Mouse (Mus musculus) liver, embryonic 14.5 days (tissue): ENCODE data around the gene Fgfr2. TPM values are rescaled to one million over a fixed set of nuclear protein-coding genes. Genes with fewer than 3 reads are reported as not detected.

ENCODE experiments used
- ATAC-seq: fragments of 200-750 bp; cut with Nextera tagmentation; 2 replicates; pipeline ENCODE4 v1.8.0; 2017; ENCODE audit warnings: moderate number of reproducible peaks, mild to moderate bottlenecking, moderate library complexity; ENCODE audit not compliant: insufficient read depth
- DNase-seq, 3 experiments: peaks; one replicate each; pipeline ENCODE4 v3.0.0-alpha.2; 2012 to 2013; ENCODE audit warnings: low read depth in 3 of 3, low spot score in 3 of 3
- H3K27ac ChIP-seq: fragments of 300-500 bp; sonication (generic); 2 replicates; pipeline ENCODE4 v1.5.1; 2014; ENCODE audit warnings: moderate library complexity, mild to moderate bottlenecking, control low read depth, inconsistent platforms
- H3K27me3 ChIP-seq: fragments of 300-500 bp; sonication (generic); 2 replicates; pipeline ENCODE4 v1.6.1; 2014; ENCODE audit warnings: mild to moderate bottlenecking, low read length, moderate library complexity; ENCODE audit not compliant: control insufficient read depth, insufficient read depth
- H3K36me3 ChIP-seq: fragments of 300-500 bp; sonication (generic); replicated peaks from 2 replicates; pipeline ENCODE4 v1.6.1; 2014; ENCODE audit warnings: low read depth; ENCODE audit not compliant: control insufficient read depth, insufficient read depth
- H3K4me1 ChIP-seq, 2 experiments: fragments of 200-500 bp in 1 of 2; fragments of 300-500 bp in 1 of 2; sonication (generic) in 1 of 2; replicated peaks; 2 replicates each; pipeline ENCODE4 v1.6.1; 2012 to 2014; ENCODE audit warnings: antibody characterized with exemption in 1 of 2, inconsistent platforms in 1 of 2, low read length in 1 of 2; ENCODE audit not compliant: control insufficient read depth in 2 of 2, insufficient read depth in 2 of 2
- H3K4me2 ChIP-seq: fragments of 300-500 bp; sonication (generic); 2 replicates; pipeline ENCODE4 v1.6.1; 2014; ENCODE audit warnings: low read depth, mild to moderate bottlenecking, control low read depth, moderate library complexity
- H3K4me3 ChIP-seq, 2 experiments: fragments of 200-500 bp in 1 of 2; fragments of 300-500 bp in 1 of 2; sonication (generic) in 1 of 2; 2 replicates each; pipeline ENCODE4 v1.5.1; 2012 to 2014; ENCODE audit warnings: low read depth in 2 of 2, low read length in 2 of 2, mild to moderate bottlenecking in 2 of 2, control low read depth in 1 of 2, inconsistent platforms in 1 of 2, moderate library complexity in 1 of 2; ENCODE audit not compliant: insufficient read depth in 1 of 2
- H3K9ac ChIP-seq: fragments of 300-500 bp; sonication (generic); replicated peaks from 2 replicates; pipeline ENCODE4 v1.6.1; 2014; ENCODE audit warnings: mild to moderate bottlenecking, control low read depth, moderate library complexity
- H3K9me3 ChIP-seq: fragments of 300-500 bp; sonication (generic); 2 replicates; pipeline ENCODE4 v1.6.1; 2016; ENCODE audit warnings: low read length, mixed read lengths; ENCODE audit not compliant: control insufficient read depth
- CTCF ChIP-seq: IDR thresholded peaks from 2 replicates; pipeline ENCODE4 v1.5.1; 2016; ENCODE audit warnings: antibody characterized with exemption, low read depth, control low read depth
- EP300 ChIP-seq: IDR thresholded peaks from 2 replicates; pipeline ENCODE4 v1.6.1; 2016; ENCODE audit warnings: antibody characterized with exemption, low read depth
- WGBS: fragments of 180-500 bp; shearing (Covaris S2); extraction: QIAGEN DNeasy Blood & Tissue Kit; methylation state at CpG from one replicate; pipeline ENCODE4 v1.1.7; 2014; ENCODE audit not compliant: insufficient replicate concordance; 5-methylcytosine and 5-hydroxymethylcytosine counted together
- polyA plus RNA-seq, 2 experiments: library from polyadenylated mRNA; depleted of rRNA in 1 of 2; stranded (reverse) in 1 of 2; unstranded in 1 of 2; fragments of >200 nt; fragmentation: Nextera tagmentation in 1 of 2; extraction: Ambion mirVana in 1 of 2; gene quantifications; 2 replicates each; pipeline versions ENCODE4 v1.2.1 to v1.2.3; 2012 to 2014

Fgfr2 gene
- polyA plus RNA-seq, 2 experiments, result 7.9 to 8.8 TPM

DNA sequence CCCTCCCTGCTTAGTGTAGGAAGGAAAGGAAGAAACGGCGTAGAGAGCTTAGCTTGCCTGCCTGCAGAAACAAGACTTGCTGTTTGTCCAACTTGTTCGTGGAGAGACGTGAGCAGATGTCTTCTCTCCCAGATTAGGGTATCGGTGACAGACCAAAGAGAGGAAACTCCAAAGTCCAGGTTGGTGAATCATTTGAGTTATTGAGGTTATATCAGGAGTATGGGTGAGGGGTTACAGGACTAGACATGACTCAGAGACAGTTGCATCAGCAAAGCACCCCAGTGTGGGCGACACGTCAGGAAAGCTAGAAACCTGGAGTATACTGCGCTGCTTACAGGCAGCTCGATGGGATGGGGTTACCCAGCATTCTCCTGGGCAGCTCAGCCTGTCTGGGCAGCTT is 2457.8 kb downstream of the Fgfr2 start:
- 83% methylated on average over 9 of the region's 9 CpGs for WGBS
- H3K27me3 ChIP-seq, result no peaks in the 10 kb centered on the region
- H3K9me3 ChIP-seq, result no peaks in the 10 kb centered on the region
- no peaks in the 10 kb centered on the region for H3K36me3 ChIP-seq
- H3K4me2 ChIP-seq, result no peak overlapping the region
- DNase-seq (no peak), ATAC-seq (no peak)
- H3K27ac ChIP-seq, result no peak overlapping the region
- peaks cover 0 to 14% of the 10 kb centered on the region in 2 experiments; a peak in 2 of 4 replicates for H3K4me1 ChIP-seq
- H3K4me3 ChIP-seq, result no peak overlapping the region
- TF ChIP-seq EP300 (no peak), CTCF (no peak)
- no peak overlapping the region for H3K9ac ChIP-seq

GRCm38 (mm10) chr7:130664629-130665028 is 2458.5 kb downstream of the Fgfr2 start:
- H3K4me2 ChIP-seq, result no peak overlapping the region
- TF ChIP-seq EP300 (no peak), CTCF (peak; percentile 41)
- no peak overlapping the region for H3K27ac ChIP-seq
- 70% methylated on average over 5 of the region's 5 CpGs for WGBS
- no peak for DNase-seq
- no peaks in the 10 kb centered on the region for H3K9me3 ChIP-seq
- H3K4me1 ChIP-seq, result peaks cover 0 to 11% of the 10 kb centered on the region in 2 experiments; a peak in 2 of 4 replicates
- H3K9ac ChIP-seq, result no peak overlapping the region
- no peaks in the 10 kb centered on the region for H3K27me3 ChIP-seq
- no peak overlapping the region for H3K4me3 ChIP-seq
- no peaks in the 10 kb centered on the region for H3K36me3 ChIP-seq
- ATAC-seq, result no peak

- Histone ChIP-seq H3K4me3 (no peak overlapping the region), H3K9me3 (no peaks in the 10 kb centered on the region), H3K36me3 (no peaks in the 10 kb centered on the region), H3K4me1 (peaks cover 0 to 5% of the 10 kb centered on the region in 2 experiments; a peak in 2 of 4 replicates), H3K9ac (no peak overlapping the region), H3K27ac (no peak overlapping the region), H3K27me3 (no peaks in the 10 kb centered on the region), H3K4me2 (no peak overlapping the region)
- no peak for TF ChIP-seq CTCF
- 65% methylated on average over 5 of the region's 5 CpGs for WGBS
- DNase-seq (no peak), ATAC-seq (no peak)
Observed at GRCm38 (mm10) chr7:130664037-130664436, 2459.1 kb downstream of the Fgfr2 start.

DNA sequence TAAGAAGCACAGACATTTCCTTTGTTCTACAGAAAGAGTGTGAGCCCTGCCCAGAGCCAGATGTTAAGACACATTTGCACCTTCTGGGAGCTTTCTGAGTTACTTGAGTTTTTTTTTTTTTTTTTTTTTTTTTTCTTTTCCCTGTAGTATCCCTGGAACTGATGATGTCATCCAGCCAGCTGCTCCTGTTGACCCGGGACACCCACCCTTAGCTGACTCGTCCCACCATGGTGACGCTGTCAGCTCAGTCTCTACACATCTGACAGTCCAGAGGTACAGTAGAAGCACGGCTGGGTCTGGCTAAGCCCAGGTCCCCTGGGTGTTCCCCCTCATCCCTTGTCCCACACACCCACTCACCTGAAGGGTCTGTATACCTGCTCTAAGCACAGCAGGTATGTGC is 2460.3 kb downstream of the Fgfr2 start:
- Histone ChIP-seq H3K27ac (no peak overlapping the region), H3K4me1 (no peaks in the 10 kb centered on the region), H3K36me3 (no peaks in the 10 kb centered on the region), H3K9me3 (no peaks in the 10 kb centered on the region), H3K4me2 (no peak overlapping the region), H3K9ac (no peak overlapping the region), H3K4me3 (no peak overlapping the region), H3K27me3 (no peaks in the 10 kb centered on the region)
- no peak for DNase-seq
- no peak for ATAC-seq
- TF ChIP-seq CTCF (no peak), EP300 (no peak)
- 52% methylated on average over 4 of the region's 4 CpGs for WGBS

GRCm38 (mm10) chr7:130662250-130662649 is 2460.9 kb downstream of the Fgfr2 start:
- Histone ChIP-seq H3K36me3 (no peaks in the 10 kb centered on the region), H3K9me3 (no peaks in the 10 kb centered on the region), H3K27ac (no peak overlapping the region), H3K27me3 (no peaks in the 10 kb centered on the region), H3K4me3 (no peak overlapping the region), H3K4me2 (no peak overlapping the region), H3K9ac (no peak overlapping the region), H3K4me1 (no peaks in the 10 kb centered on the region)
- ATAC-seq, result no peak
- 67% methylated on average over 5 of the region's 5 CpGs for WGBS
- TF ChIP-seq EP300 (no peak), CTCF (no peak)
- DNase-seq, result no peak

DNA sequence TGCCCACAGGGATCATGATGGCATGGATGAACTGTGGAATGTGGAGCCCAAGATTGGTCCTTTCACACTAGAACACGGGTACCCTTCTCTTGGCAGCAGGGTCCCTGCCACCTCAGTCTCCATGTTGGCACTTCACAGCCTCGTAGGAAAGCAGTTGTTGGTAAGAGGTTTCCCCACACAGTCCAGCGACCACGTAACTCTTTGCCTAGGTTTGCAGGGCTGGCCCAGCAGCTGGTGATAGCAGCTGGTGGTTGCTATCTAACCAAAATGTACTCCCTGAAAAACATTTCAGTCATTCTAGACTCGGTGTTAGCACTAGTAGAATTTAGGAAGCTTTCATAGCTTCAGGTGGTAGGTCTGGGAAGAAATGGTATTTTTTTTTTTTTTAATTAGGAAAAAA is 2464.0 kb downstream of the Fgfr2 start:
- H3K9me3 ChIP-seq, result no peaks in the 10 kb centered on the region
- no peaks in the 10 kb centered on the region for H3K36me3 ChIP-seq
- 56% methylated on average over 5 of the region's 5 CpGs for WGBS
- H3K9ac ChIP-seq, result no peak overlapping the region
- H3K27ac ChIP-seq, result no peak overlapping the region
- H3K4me2 ChIP-seq, result no peak overlapping the region
- TF ChIP-seq EP300, result no peak
- no peak for TF ChIP-seq CTCF
- H3K4me3 ChIP-seq, result no peak overlapping the region
- no peak for DNase-seq
- no peaks in the 10 kb centered on the region for H3K27me3 ChIP-seq
- no peak for ATAC-seq
- peaks cover 0 to 10% of the 10 kb centered on the region in 2 experiments; a peak in 2 of 4 replicates for H3K4me1 ChIP-seq
